Mouse (Mus musculus): ENCODE measurements around the gene Srd5a1.

GRCm38 (mm10) chr13:69593453-69593852, 17.8 kb downstream of the Srd5a1 start:
- TF ChIP-seq CTCF (IDR thresholded peaks at IDR 0.05; ENCODE audit: extremely low read depth, insufficient read length, insufficient replicate concordance, low read depth, low read length) (no peak), POLR2A (IDR thresholded peaks at IDR 0.05; ENCODE audit: low read depth, low read length) (no peak)

All from small intestine, adult 2 months (tissue).